Mouse (Mus musculus) midbrain, embryonic 11.5 days (tissue): Measurements from ENCODE around the gene Dtl. TPM values are rescaled to one million over a fixed set of nuclear protein-coding genes. Genes with fewer than 3 reads are reported as not detected.

ENCODE experiments used
- ATAC-seq: fragments of 200-750 bp; cut with Nextera tagmentation; 2 replicates; pipeline ENCODE4 v1.8.0; 2017; ENCODE audit warnings: moderate TSS enrichment, moderate library complexity; ENCODE audit not compliant: low FRiP score
- DNase-seq: peaks from one replicate; pipeline ENCODE4 v3.0.0; 2015; ENCODE audit warnings: low spot score; ENCODE audit errors: missing footprints
- H3K27ac ChIP-seq: fragments of 300-500 bp; sonication (generic); 2 replicates; pipeline ENCODE4 v1.5.1; 2014; ENCODE audit warnings: low read depth, low read length
- H3K27me3 ChIP-seq: fragments of 300-500 bp; sonication (generic); 2 replicates; pipeline ENCODE4 v1.6.1; 2014; ENCODE audit warnings: mild to moderate bottlenecking, low read length, moderate library complexity, mixed read lengths; ENCODE audit not compliant: control insufficient read depth, insufficient read depth
- H3K36me3 ChIP-seq: fragments of 300-500 bp; sonication (generic); 2 replicates; pipeline ENCODE4 v1.6.1; 2014; ENCODE audit warnings: mild to moderate bottlenecking, low read length, moderate library complexity, mixed read lengths; ENCODE audit not compliant: control insufficient read depth, insufficient read depth
- H3K4me1 ChIP-seq: fragments of 300-500 bp; sonication (generic); 2 replicates; pipeline ENCODE4 v1.6.1; 2014; ENCODE audit warnings: low read length; ENCODE audit not compliant: control insufficient read depth, insufficient read depth
- H3K4me2 ChIP-seq: fragments of 300-500 bp; sonication (generic); 2 replicates; pipeline ENCODE4 v1.6.1; 2014; ENCODE audit warnings: mild to moderate bottlenecking, moderate library complexity
- H3K4me3 ChIP-seq: fragments of 300-500 bp; sonication (generic); 2 replicates; pipeline ENCODE4 v1.5.1; 2014; ENCODE audit warnings: low read depth, low read length
- H3K9ac ChIP-seq: fragments of 300-500 bp; sonication (generic); 2 replicates; pipeline ENCODE4 v1.6.1; 2014; ENCODE audit warnings: low read length
- H3K9me3 ChIP-seq: fragments of 300-500 bp; sonication (generic); 2 replicates; pipeline ENCODE4 v1.6.1; 2016; ENCODE audit warnings: low read length; ENCODE audit not compliant: control insufficient read depth
- WGBS: fragments of 180-500 bp; shearing (Covaris S2); extraction: QIAGEN DNeasy Blood & Tissue Kit; methylation state at CpG from one replicate; pipeline ENCODE4 v1.1.7; 2014; 5-methylcytosine and 5-hydroxymethylcytosine counted together
- polyA plus RNA-seq: library from polyadenylated mRNA; unstranded; fragments of >200 nt; fragmentation: Nextera tagmentation; extraction: Ambion mirVana; gene quantifications from 2 replicates; pipeline ENCODE4 v1.2.1, GENCODE M21; 2014

Gene Dtl
- polyA plus RNA-seq, 1 experiment from 2014 or later = 67.9 TPM

DNA sequence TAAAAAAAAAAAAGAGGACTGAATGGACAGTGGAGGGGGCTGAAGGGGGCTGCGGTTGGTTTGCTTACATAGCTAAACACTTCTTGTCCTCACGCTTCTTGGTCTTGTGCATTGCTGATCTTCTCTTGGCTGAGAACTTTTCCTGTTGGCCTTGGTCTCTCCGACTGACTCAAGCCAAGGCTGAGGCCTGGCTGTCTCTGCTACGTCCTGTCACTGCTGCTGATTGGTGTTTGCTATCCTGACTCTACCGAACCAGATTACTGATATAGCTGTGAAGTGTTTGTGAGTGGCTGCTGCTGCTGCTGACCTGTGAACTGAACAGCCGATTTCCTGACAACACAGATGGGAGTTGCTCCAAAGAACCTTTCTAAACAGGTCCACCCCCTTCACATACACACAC, 66.2 kb downstream of the Dtl start:
- 88% methylated on average over 6 of the region's 6 CpGs for whole genome bisulfite sequencing
- no peaks in the 10 kb centered on the region for H3K27me3 ChIP-seq

DNA sequence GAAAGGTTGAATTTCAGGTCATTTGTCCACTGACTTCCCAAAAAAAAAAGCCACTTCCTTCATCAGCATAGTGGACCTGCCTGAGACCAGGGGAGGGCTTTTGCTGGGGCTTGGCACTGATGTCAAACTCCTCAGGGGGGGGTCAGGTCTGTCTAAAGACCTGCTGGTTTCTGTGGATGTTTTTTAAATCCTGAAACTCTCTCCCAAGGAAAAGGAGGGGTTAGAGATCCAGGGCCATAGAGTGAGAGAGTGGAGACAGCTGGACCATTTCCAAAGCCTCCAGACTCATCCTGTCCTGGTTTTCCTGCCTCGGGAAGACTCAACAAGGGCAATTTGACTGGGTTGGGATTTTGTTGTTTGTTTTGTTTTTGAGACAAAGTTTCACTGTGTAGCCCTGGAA, 68.6 kb downstream of the Dtl start:
- Histone ChIP-seq H3K4me2 (no peak overlapping the region), H3K27me3 (no peaks in the 10 kb centered on the region), H3K9ac (no peak overlapping the region), H3K4me3 (no peak overlapping the region), H3K4me1 (no peaks in the 10 kb centered on the region), H3K36me3 (no peaks in the 10 kb centered on the region), H3K27ac (no peak overlapping the region), H3K9me3 (no peaks in the 10 kb centered on the region)
- WGBS = 72% methylated on average over 1 of the region's 1 CpGs
- ATAC-seq = no peak
- DNase-seq = no peak

More for the DNA sequence above, 66.2 kb downstream of the Dtl start:
- ATAC-seq (no peak), DNase-seq (no peak)
- no peak overlapping the region for H3K4me2 ChIP-seq
- H3K9ac ChIP-seq = no peak overlapping the region
- H3K4me1 ChIP-seq = no peaks in the 10 kb centered on the region
- H3K4me3 ChIP-seq = no peak overlapping the region
- no peaks in the 10 kb centered on the region for H3K36me3 ChIP-seq
- no peaks in the 10 kb centered on the region for H3K9me3 ChIP-seq
- H3K27ac ChIP-seq = no peak overlapping the region

DNA sequence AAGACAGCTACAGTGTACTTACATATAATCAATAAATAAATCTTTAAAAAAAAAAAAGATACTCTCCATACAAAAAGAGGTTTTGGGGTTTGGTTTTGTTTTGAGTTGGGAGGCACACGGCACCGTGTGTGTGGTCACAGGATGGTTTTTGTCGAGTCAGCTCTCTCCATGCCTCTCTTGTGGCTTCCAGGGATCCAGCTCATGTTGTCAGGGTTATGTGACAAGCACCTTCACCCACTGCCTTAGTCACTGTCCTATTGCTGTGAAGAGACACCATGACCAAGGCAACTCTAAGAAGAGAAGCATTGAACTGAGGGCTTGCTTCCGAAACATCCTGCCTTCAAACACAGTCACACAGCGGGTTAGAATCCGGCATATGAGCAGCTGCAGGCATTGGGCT, 75.7 kb downstream of the Dtl start:
- Histone ChIP-seq H3K9ac (no peak overlapping the region), H3K9me3 (no peaks in the 10 kb centered on the region), H3K4me2 (no peak overlapping the region), H3K4me1 (no peaks in the 10 kb centered on the region), H3K36me3 (no peaks in the 10 kb centered on the region), H3K27ac (no peak overlapping the region), H3K4me3 (no peak overlapping the region), H3K27me3 (no peaks in the 10 kb centered on the region)
- 93% methylated on average over 6 of the region's 6 CpGs for WGBS
- ATAC-seq (no peak), DNase-seq (no peak)

DNA sequence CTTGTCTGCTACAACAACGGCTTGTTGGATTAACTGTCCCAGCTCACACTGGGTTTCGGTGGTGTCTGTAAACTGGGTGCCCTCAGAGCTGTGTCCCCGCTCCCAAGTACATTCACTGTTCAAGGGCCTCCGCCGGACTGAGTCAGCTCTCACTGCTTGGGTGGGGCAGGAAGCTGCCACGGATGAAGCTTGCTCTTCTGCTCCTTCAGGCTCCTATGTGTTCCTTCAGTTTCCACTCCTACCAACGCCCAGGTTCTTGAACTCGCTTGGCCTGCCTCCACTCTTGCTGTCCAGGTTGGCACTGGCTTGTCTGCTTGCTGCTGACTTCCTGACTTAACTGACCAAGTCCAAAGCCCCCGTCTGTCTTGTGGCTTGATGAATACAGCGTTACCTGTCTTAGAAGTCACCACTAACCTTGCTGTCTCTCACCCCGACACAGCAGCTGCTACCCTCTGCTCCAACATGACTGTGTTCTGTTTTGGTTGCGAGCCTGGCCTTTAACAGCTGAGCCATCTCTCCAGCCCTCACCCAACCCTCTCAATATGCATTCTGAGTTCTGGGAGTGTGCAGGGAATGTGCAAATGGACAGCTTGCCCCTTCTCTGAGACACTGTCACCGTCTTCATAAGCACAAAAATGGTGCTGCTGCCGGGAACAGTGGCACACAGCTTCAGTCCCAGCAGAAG, 76.9 kb downstream of the Dtl start:
- Histone ChIP-seq H3K27ac (no peak overlapping the region), H3K4me3 (no peak overlapping the region), H3K9me3 (no peaks in the 10 kb centered on the region), H3K36me3 (no peaks in the 10 kb centered on the region), H3K9ac (no peak overlapping the region), H3K4me1 (no peaks in the 10 kb centered on the region), H3K27me3 (no peaks in the 10 kb centered on the region), H3K4me2 (no peak overlapping the region)
- DNase-seq (no peak), ATAC-seq (no peak)
- WGBS = 86% methylated on average over 14 of the region's 14 CpGs

DNA sequence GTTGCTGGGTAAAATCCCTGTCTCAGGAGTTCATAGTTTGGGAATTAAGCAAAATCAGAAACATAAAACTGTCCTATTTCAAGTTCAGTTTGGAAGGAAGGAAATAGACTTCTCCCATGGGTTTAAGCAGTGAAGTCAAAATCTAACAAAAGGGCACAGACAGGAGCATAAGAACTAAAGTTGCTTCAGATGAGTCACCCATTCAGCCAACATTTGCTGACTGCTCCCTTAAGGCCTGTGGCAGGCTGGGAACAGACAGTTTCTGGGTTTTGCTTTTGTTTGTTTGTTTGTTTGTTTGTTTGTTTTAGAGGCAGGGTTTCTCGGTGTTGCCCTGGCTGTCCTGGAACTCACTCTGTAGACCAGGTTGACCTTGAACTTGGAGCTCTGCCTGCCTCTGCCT, 78.7 kb downstream of the Dtl start:
- no peak for DNase-seq
- no peaks in the 10 kb centered on the region for H3K36me3 ChIP-seq
- no peak overlapping the region for H3K4me2 ChIP-seq
- H3K27ac ChIP-seq = no peak overlapping the region
- H3K9ac ChIP-seq = no peak overlapping the region
- no peak for ATAC-seq
- H3K9me3 ChIP-seq = no peaks in the 10 kb centered on the region
- WGBS = 75% methylated on average over 1 of the region's 1 CpGs
- H3K4me3 ChIP-seq = no peak overlapping the region
- no peaks in the 10 kb centered on the region for H3K27me3 ChIP-seq
- no peaks in the 10 kb centered on the region for H3K4me1 ChIP-seq

DNA sequence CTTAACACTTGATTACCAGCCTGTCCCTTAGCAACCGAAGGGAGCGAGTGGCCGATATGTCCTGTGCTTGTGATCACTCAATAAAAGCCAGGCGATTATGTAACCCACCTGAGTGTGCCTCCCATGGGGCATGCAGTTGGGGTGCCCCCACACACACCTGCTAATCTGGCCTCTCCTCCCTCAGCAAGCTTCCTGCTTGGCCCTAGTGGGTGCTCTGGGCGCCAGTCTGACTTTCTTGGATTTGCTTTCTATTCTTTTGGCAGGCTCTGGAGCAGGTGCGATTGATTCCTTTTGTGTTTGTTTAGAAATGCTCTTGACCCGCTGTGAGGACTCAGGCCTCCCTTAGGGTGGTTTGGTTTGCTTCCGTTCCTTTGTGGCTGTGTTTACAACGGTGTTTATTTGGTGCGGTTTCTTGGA, 80.3 kb downstream of the Dtl start:
- Histone ChIP-seq H3K9me3 (no peaks in the 10 kb centered on the region), H3K27ac (no peak overlapping the region), H3K4me2 (no peak overlapping the region), H3K9ac (no peak overlapping the region), H3K4me1 (no peaks in the 10 kb centered on the region), H3K36me3 (no peaks in the 10 kb centered on the region), H3K4me3 (no peak overlapping the region), H3K27me3 (no peaks in the 10 kb centered on the region)
- no peak for DNase-seq
- no peak for ATAC-seq
- WGBS = 55% methylated on average over 10 of the region's 10 CpGs

DNA sequence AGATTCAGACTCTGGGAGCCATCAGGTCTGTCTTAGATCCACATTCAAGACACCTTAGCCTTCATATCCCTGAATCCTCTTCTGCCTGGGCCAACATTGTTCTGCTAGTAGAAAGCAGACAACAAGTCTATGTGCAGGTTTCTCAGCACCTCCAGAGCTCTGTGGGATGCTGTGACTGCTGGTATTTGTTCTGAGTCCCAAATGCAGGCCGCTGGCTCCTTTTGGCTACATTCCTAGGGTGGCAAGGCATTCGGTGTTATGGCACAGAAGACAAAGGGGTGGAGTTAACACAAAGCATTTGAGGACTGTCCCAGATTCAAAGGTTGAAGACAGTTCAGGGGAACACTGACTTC, 81.1 kb downstream of the Dtl start:
- ATAC-seq (no peak), DNase-seq (no peak)
- no peak overlapping the region for H3K4me2 ChIP-seq
- H3K9me3 ChIP-seq = no peaks in the 10 kb centered on the region
- 82% methylated on average over 2 of the region's 2 CpGs for WGBS
- no peaks in the 10 kb centered on the region for H3K27me3 ChIP-seq
- H3K36me3 ChIP-seq = no peaks in the 10 kb centered on the region
- no peak overlapping the region for H3K27ac ChIP-seq
- no peaks in the 10 kb centered on the region for H3K4me1 ChIP-seq
- H3K4me3 ChIP-seq = no peak overlapping the region
- H3K9ac ChIP-seq = no peak overlapping the region

DNA sequence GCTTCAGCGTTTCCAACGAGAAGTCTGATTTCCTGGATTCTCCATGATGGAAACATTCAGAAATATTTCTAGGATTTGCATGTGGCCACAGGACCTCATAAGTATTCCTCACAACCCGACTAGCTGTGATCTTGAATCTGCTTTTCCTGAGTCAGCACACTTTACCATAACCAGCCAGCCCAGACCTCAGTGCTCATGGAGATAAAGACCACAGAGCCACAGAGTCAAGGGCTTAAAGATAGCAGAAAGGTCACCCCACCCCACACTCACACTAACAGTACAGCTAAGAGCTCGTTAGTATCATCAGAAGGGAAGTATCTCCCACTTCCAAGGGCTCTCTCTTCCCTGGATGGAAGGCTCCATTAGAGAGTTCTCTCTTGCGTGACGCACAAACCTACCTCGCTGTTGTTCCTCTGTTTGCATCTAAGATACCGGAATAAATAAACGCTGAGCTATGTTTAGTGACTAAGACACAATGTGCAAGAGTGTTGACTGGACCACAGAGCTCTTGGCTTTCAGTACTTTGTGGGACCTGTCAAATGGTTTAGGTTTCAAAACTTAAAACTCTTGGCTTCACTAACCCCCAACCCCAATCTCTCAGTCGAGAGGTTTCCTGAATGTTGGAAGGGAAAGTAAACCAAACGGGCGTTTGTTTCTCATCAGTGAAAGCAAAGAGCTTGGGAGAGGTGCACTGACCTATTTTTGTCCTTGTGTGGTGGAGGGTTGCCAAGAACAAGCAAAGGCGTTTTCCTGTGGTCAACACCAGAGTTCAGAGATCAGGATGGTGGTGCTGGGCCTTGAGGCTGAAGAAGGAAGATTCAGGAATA, 81.7 kb downstream of the Dtl start:
- ATAC-seq = no peak
- Histone ChIP-seq H3K27me3 (no peaks in the 10 kb centered on the region), H3K4me2 (no peak overlapping the region), H3K27ac (no peak overlapping the region), H3K36me3 (no peaks in the 10 kb centered on the region), H3K9me3 (no peaks in the 10 kb centered on the region), H3K4me3 (no peak overlapping the region), H3K4me1 (no peaks in the 10 kb centered on the region), H3K9ac (no peak overlapping the region)
- no peak for DNase-seq
- 84% methylated on average over 13 of the region's 13 CpGs for WGBS

DNA sequence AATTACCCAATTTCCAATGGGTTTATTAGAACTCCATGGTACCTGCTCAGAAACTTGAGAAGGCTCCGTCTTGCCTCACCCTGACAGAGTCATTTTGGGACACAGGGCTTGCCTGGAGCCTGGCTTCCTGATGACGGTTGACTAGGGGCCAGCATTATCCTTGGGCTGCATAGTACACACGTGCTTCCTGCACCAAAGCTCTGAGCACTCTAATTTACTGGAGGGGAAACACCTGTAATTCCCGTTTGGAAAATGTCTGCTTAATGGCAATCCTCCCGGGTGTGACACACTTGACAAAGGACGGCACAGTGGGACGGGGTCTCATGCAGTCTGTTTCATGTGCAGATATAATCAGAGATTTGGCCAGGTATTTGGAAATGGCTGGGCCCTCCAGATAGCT, 84.9 kb downstream of the Dtl start:
- H3K4me3 ChIP-seq = no peak overlapping the region
- DNase-seq (no peak), ATAC-seq (no peak)
- no peaks in the 10 kb centered on the region for H3K27me3 ChIP-seq
- no peak overlapping the region for H3K27ac ChIP-seq
- no peaks in the 10 kb centered on the region for H3K4me1 ChIP-seq
- no peak overlapping the region for H3K4me2 ChIP-seq
- H3K9me3 ChIP-seq = no peaks in the 10 kb centered on the region
- H3K36me3 ChIP-seq = no peaks in the 10 kb centered on the region
- H3K9ac ChIP-seq = no peak overlapping the region
- WGBS = 82% methylated on average over 7 of the region's 7 CpGs
